Mouse (Mus musculus) CH12.LX (cell line): ENCODE measurements around the gene Gse1.

Source experiments
- CTCF ChIP-seq, 2 experiments: IDR thresholded peaks in 1 of 2; conservative IDR thresholded peaks in 1 of 2; 2 replicates each; pipeline ENCODE4 v1.5.1; 2011 to 2012; ENCODE audit warnings: low read depth in 2 of 2, low read length in 2 of 2, improper control_type of control experiment in 1 of 2, inconsistent platforms in 1 of 2, mild to moderate bottlenecking in 1 of 2, moderate library complexity in 1 of 2
- E2F4 ChIP-seq: IDR thresholded peaks from 2 replicates; pipeline ENCODE4 v1.6.1; 2011; ENCODE audit warnings: low read depth, low read length, improper control_type of control experiment; ENCODE audit not compliant: insufficient replicate concordance
- MAFK ChIP-seq: IDR thresholded peaks from 2 replicates; pipeline ENCODE4 v1.6.1; 2011; ENCODE audit warnings: low read length, improper control_type of control experiment; ENCODE audit not compliant: insufficient replicate concordance
- UBTF ChIP-seq: IDR thresholded peaks from 2 replicates; pipeline ENCODE4 v1.6.1; 2012; ENCODE audit warnings: low read depth, mild to moderate bottlenecking, inconsistent platforms, low read length, improper control_type of control experiment, moderate library complexity
- USF2 ChIP-seq: conservative IDR thresholded peaks from 2 replicates; pipeline ENCODE4 v1.6.1; 2011; ENCODE audit warnings: low read depth, low read length, improper control_type of control experiment

DNA sequence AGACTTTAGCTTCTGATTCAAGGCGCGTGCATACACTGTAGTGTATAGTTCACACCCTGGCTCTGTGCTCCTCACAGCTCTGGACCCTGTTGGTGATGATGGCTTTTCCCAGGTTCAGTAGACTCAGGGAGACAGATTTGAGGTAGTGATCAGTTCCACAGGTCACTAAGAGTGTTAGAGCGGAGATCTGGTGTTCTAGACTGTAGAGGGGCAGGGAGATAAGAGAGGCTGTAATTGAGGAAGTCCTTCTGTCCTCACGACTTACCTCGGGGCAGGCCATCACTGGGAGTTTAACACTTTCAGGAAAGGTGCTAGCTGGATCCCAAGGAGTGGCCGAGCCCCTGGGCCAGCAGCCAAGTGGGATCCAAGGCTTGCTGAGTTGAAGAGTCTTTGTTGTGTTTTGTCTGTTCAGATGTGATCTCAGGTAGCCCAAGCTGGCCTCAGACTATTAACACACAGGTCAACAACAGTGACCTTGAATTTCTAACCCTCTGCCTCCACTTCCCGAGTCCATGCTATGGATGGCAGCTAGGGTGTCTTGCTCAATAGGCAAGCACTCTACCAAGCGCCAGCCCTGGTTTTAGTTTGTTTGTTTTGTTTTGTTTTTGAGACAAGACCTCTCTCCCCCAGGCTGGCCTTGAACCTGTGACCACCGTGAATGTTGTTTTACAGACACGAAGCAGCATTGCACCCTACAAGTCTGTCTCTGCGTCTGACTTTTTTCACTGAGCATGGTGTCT, 246.4 kb downstream of the Gse1 start:
- no peak for TF ChIP-seq E2F4
- TF ChIP-seq MAFK: no peak
- no peak for TF ChIP-seq CTCF (conservative IDR thresholded peaks at IDR 0.05 in 1 of 2, IDR thresholded peaks at IDR 0.05 in 1 of 2; ENCODE audit: low read depth in 2 of 2, low read length in 2 of 2)
- TF ChIP-seq USF2: no peak
- TF ChIP-seq UBTF: no peak
